Mouse (Mus musculus): Measurements from ENCODE around the gene Thg1l. TPM values are rescaled to one million over a fixed set of nuclear protein-coding genes. Genes with fewer than 3 reads are reported as not detected.

Gene Thg1l
- polyA plus RNA-seq (2015; fragmentation: Nextera tagmentation; extraction: Ambion mirVana) = 4.9 and 9.8 TPM in 2 replicates

DNA sequence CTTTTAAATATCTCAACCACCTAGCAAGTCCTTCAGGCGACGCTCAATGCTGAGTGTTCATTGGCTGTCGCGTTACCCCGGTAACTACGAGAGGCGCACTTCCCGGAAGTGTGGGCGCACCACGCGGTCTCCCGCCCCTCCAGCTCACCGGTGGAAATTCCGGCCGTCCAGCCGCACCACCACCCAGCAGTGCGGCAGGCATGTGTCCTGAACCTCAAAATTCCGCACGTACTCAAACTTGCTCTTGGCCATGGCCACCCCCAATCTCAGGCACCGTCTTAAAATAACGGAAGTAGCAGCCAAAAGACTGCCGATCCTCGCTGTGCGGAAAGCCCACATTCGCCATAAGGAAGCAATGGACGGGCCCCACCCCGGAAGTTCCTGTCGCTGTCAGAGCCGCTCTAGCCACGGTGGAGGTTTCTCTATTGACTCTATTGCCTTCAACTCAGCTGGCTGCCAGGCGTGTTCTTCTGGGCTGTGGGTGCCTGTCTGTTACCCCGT is at the start of gene Thg1l:
Thg1l (minus strand) TSS at position 368 of the 501 bp plus-strand sequence.

DNA sequence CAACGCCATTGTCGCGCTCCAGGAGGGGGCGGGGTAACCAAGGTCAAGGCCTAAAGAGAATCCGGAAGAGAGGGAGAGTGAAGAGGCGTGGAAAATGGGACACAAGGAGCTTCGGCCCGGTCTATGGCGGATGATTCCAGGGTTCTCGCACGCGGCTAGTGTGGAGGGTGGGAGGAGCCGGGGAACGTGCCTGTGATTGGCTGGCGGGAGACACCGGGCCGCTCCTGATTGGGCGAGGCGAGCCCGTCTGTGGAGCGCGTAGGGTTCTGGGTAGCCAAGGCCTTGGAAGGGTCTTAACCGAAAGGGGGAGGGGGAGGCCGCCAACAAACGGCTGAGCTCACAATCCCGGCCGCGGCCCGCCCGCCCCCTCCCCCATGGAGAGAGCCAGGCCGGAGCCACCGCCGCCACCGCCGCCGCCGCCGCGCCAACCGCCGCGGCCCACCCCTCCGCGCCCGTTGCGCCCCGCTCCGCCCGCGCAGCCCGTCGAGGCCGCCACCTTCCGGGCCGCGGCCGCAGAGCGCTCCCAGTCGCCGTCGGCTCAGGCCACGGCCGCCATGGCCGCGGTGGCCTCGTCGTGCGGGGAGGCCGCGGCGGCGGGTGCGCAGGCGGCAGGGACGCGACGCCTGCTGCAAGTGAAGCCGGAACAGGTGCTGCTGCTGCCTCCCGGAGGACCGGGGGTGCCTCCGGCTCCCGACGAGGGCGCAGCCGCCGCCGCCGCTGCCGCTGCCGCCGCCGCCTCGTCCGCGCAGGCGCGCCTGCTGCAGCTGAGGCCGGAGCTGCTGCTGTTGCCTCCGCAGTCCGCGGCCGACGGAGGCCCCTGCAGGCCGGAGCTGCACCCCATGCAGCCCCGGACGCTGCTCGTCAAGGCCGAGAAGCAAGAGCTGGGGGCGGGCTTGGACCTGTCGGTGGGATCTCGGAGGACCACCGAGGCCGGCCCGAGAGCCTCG is 24.9 kb upstream of the Thg1l start, which contains the start of gene Sox30:
Sox30 (plus strand) TSS at position 365 of the 947 bp plus-strand sequence.

DNA sequence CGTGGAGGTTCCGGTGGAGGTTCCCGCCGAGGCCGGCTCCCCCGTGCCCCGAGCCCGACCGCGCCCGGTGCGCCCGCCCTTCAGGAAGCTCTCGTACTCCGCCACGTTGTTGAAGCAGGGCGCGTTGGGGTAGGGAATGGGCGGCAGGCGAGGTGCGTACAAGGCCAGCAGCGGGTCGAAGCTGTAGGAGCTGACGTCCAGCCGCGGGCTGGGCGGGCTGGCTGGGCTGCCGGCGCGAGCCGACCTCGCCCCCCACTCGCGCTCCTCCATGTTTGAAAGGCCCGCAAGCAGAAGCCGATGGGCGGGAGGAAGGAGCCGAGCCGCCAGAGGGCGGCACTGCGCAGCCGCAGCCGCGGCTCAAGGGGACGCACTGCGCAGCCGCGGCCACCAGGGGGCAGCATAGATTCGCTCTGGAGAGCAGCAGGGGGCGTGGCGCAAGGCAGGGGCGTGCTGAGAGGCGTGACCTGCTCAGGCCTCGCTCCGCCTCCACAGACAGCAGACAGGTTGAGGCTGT is 10.6 kb downstream of the Thg1l start, which contains the start of gene Lsm11:
Lsm11 (minus strand) TSS at position 293 of the 514 bp plus-strand sequence.

Other genes with a start within 250 kb of the Thg1l start
- gene Clint1, start 103.4 kb downstream of the Thg1l start, polyA plus RNA-seq (2015; fragmentation: Nextera tagmentation; extraction: Ambion mirVana) = 43.0 and 57.2 TPM in 2 replicates
- 4.8 and 5.3 TPM in 2 replicates for gene Lsm11, start 10.6 kb downstream of the Thg1l start, polyA plus RNA-seq (2015; fragmentation: Nextera tagmentation; extraction: Ambion mirVana)
- gene Sox30, start 24.8 kb upstream of the Thg1l start, polyA plus RNA-seq (2015; fragmentation: Nextera tagmentation; extraction: Ambion mirVana) = 0.22 and 0.28 TPM in 2 replicates
- gene Gm12166, start 96.8 kb upstream of the Thg1l start, polyA plus RNA-seq (2015; fragmentation: Nextera tagmentation; extraction: Ambion mirVana) = 11.1 and 12.8 TPM in 2 replicates
- 3.6 and 7.8 TPM in 2 replicates for gene Adam19, start 100.5 kb upstream of the Thg1l start, polyA plus RNA-seq (2015; fragmentation: Nextera tagmentation; extraction: Ambion mirVana)
- 0.11 and 0.17 TPM in 2 replicates for gene Nipal4, start 211.0 kb upstream of the Thg1l start, polyA plus RNA-seq (2015; fragmentation: Nextera tagmentation; extraction: Ambion mirVana)